Mouse (Mus musculus) kidney, adult 2 months (tissue): Measurements from ENCODE around the gene Gm20696.

Source experiments
- CTCF ChIP-seq: fragments of 200-500 bp; conservative IDR thresholded peaks from 2 replicates; pipeline ENCODE4 v1.5.1; 2011; ENCODE audit warnings: low read depth, mild to moderate bottlenecking, control low read depth, low read length, moderate library complexity, mixed read lengths; ENCODE audit not compliant: insufficient read depth, insufficient read length
- POLR2A ChIP-seq: fragments of 200-500 bp; IDR thresholded peaks from one replicate; pipeline ENCODE4 v1.6.1; 2011; ENCODE audit warnings: low read depth, low read length, control low read depth

GRCm38 (mm10) chr6:99344357-99344756 is 322.2 kb downstream of the Gm20696 start:
- no peak for TF ChIP-seq CTCF
- TF ChIP-seq POLR2A, result no peak
